Mouse (Mus musculus): Measurements from ENCODE around the gene Stox2. TPM values are rescaled to one million over a fixed set of nuclear protein-coding genes. Genes with fewer than 3 reads are reported as not detected.

The Stox2 gene
- polyA plus RNA-seq, 1 experiment from 2014 or later = 8.1 TPM

GRCm38 (mm10) chr8:47243631-47244030 lies 202.5 kb downstream of the Stox2 start:
- no peaks in the 10 kb centered on the region for H3K27me3 ChIP-seq (replicated peaks)
- H3K4me3 ChIP-seq (replicated peaks) = no peak overlapping the region
- H3K9ac ChIP-seq = no peak overlapping the region
- 62% methylated on average over 12 of the region's 12 CpGs for WGBS
- no peaks in the 10 kb centered on the region for H3K9me3 ChIP-seq
- no peak overlapping the region for H3K27ac ChIP-seq
- H3K4me1 ChIP-seq (replicated peaks) = 0 out of 2 replicates have a peak, but pooled peaks cover 11% of the 10 kb centered on the region
- H3K4me2 ChIP-seq (replicated peaks) = 0 out of 2 replicates have a peak overlapping the region, but pooled peaks have one; percentile 1
- ATAC-seq = no peak
- no peaks in the 10 kb centered on the region for H3K36me3 ChIP-seq

DNA sequence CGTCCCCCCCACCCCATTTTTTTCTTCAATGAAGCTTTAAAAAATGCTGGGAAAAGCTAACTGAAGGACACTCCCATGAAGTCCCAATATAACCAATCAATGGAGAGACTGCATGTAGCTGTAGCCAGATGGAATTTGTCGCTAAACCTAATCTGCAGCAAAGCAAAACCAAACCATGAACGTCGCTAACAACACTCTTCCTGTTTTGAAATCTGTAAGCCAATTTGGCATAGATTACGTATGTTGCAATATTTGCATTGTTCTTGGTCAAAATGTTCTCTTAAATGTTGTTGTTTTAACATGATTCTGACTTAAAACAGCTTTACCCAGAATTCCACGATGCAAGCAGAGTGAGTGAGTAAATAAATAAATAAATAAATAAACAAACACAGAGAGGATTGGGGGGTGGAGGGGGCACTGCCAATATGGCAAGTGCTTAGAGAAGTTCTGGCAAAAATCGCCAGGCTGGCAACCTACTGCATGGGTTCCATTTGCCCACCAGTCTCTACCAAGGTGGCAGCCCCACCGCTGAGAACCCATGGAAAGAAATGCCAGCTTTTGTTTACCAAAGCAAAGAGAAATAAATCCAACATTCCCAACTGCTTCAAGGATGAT lies 203.0 kb downstream of the Stox2 start:
- H3K4me1 ChIP-seq (replicated peaks) = 0 out of 2 replicates have a peak, but pooled peaks cover 11% of the 10 kb centered on the region
- no peaks in the 10 kb centered on the region for H3K36me3 ChIP-seq
- no peak overlapping the region for H3K4me3 ChIP-seq (replicated peaks)
- no peaks in the 10 kb centered on the region for H3K9me3 ChIP-seq
- no peak overlapping the region for H3K9ac ChIP-seq
- no peak overlapping the region for H3K27ac ChIP-seq
- peak overlapping the region; percentile 51 for H3K4me2 ChIP-seq (replicated peaks)
- 29% methylated on average over 8 of the region's 8 CpGs for WGBS
- peak; percentile 75 for ATAC-seq
- H3K27me3 ChIP-seq (replicated peaks) = no peaks in the 10 kb centered on the region

GRCm38 (mm10) chr8:47242207-47243004 lies 203.8 kb downstream of the Stox2 start:
- H3K9ac ChIP-seq = no peak overlapping the region
- H3K4me3 ChIP-seq (replicated peaks) = peak overlapping the region; percentile 14
- no peaks in the 10 kb centered on the region for H3K9me3 ChIP-seq
- H3K4me1 ChIP-seq (replicated peaks) = 0 out of 2 replicates have a peak, but pooled peaks cover 11% of the 10 kb centered on the region
- no peak overlapping the region for H3K27ac ChIP-seq
- ATAC-seq = peak; percentile 95
- H3K4me2 ChIP-seq (replicated peaks) = peak overlapping the region; percentile 51
- H3K36me3 ChIP-seq = no peaks in the 10 kb centered on the region
- no peaks in the 10 kb centered on the region for H3K27me3 ChIP-seq (replicated peaks)
- whole genome bisulfite sequencing = 21% methylated on average over 17 of the region's 17 CpGs

DNA sequence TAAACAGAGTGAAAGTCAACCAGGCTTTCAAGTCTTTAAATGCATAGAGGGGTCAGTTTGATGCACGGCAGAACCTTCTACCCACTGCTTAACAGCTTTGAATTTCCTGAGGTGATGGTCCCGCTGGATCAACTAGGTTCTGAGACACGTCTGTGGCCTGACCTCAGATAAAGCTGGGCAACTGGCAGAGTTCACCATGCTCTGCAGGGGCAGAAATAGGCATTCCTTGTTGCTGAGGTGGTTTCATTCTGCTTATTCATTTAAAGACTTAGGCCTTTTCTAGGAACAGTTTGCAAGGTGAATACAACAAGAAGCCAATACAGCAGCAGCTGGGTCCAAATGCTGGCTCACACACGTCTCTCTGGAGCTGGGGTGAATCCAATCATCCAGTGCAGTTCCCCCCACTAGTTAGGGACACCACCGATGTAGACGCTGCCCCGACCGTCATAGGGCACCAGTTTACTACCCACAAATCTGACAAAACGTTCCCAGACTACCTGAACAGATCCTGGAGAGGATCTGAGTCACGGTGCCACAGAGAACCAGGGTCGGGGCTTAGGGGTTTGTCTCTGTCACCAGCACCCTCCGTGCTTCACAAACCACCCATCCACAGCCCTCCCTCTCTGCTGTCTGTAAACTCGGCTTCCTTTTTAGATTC lies 204.6 kb downstream of the Stox2 start:
- no peak overlapping the region for H3K9ac ChIP-seq

DNA sequence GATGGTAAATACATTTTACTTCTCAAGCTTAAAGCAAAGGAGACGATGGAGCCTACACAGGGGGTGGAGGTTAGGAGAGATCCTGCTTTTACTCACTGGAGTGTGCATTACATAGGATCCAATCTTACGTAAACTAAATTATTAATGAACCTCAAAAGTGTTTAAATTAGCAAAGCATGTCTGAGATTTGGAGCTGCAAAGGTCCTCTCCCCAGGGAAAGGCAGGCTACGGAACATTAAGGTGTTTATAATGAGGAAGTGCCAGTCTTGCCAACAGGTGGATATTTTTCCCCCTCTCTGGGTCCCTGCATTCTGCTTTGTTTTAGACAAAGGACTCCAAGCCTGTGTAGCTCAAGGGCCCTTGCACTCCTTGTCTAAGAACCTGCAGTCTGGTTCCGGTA lies 205.3 kb downstream of the Stox2 start:
- Histone ChIP-seq H3K9ac (no peak overlapping the region), H3K27me3 (replicated peaks) (no peaks in the 10 kb centered on the region), H3K27ac (no peak overlapping the region), H3K4me1 (replicated peaks) (0 out of 2 replicates have a peak, but pooled peaks cover 11% of the 10 kb centered on the region), H3K36me3 (no peaks in the 10 kb centered on the region), H3K4me3 (replicated peaks) (no peak overlapping the region), H3K9me3 (no peaks in the 10 kb centered on the region), H3K4me2 (replicated peaks) (no peak overlapping the region)
- no peak for ATAC-seq
- WGBS = 78% methylated on average over 4 of the region's 4 CpGs

More for the DNA sequence above, 204.6 kb downstream of the Stox2 start:
- Histone ChIP-seq H3K27ac (no peak overlapping the region), H3K36me3 (no peaks in the 10 kb centered on the region), H3K27me3 (replicated peaks) (no peaks in the 10 kb centered on the region), H3K4me3 (replicated peaks) (no peak overlapping the region), H3K4me1 (replicated peaks) (0 out of 2 replicates have a peak, but pooled peaks cover 11% of the 10 kb centered on the region), H3K9me3 (no peaks in the 10 kb centered on the region), H3K4me2 (replicated peaks) (peak overlapping the region; percentile 51; the same call in 1 of the 2 replicates)
- 73% methylated on average over 13 of the region's 13 CpGs for WGBS
- no peak for ATAC-seq

GRCm38 (mm10) chr8:47240266-47240665 lies 205.9 kb downstream of the Stox2 start:
- no peak overlapping the region for H3K4me2 ChIP-seq (replicated peaks)
- H3K27ac ChIP-seq = no peak overlapping the region
- H3K27me3 ChIP-seq (replicated peaks) = no peaks in the 10 kb centered on the region
- WGBS = 56% methylated on average over 7 of the region's 7 CpGs
- H3K36me3 ChIP-seq = no peaks in the 10 kb centered on the region
- 0 out of 2 replicates have a peak, but pooled peaks cover 11% of the 10 kb centered on the region for H3K4me1 ChIP-seq (replicated peaks)
- H3K9ac ChIP-seq = no peak overlapping the region
- H3K4me3 ChIP-seq (replicated peaks) = no peak overlapping the region
- H3K9me3 ChIP-seq = no peaks in the 10 kb centered on the region
- ATAC-seq = no peak

DNA sequence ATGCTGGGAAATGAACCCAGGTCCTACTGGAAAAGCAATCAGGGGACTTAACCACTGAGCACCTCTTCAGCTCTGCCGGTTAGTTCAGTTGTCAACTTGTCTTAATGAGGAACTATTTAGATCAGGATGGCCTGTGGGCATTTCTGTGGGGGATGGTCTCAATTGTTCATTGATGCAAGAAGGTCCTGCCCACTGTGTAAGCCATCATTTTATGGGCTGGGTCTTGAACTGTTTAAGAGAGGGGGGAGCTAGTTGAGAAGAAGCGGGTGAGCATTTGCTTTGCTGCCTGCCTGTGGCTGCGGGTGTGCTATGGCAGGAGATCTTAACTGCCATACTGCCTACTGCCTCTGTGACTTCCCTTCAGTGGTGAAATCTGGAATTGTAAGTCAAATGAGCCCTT lies 214.1 kb downstream of the Stox2 start:
- no peak overlapping the region for H3K27ac ChIP-seq
- H3K9ac ChIP-seq = no peak overlapping the region
- H3K4me3 ChIP-seq (replicated peaks) = no peak overlapping the region
- H3K27me3 ChIP-seq (replicated peaks) = no peaks in the 10 kb centered on the region
- no peaks in the 10 kb centered on the region for H3K4me1 ChIP-seq (replicated peaks)
- no peaks in the 10 kb centered on the region for H3K36me3 ChIP-seq
- H3K9me3 ChIP-seq = no peaks in the 10 kb centered on the region
- 72% methylated on average over 3 of the region's 3 CpGs for WGBS
- H3K4me2 ChIP-seq (replicated peaks) = no peak overlapping the region
- no peak for ATAC-seq

GRCm38 (mm10) chr8:47230057-47230456 lies 216.1 kb downstream of the Stox2 start:
- no peaks in the 10 kb centered on the region for H3K4me1 ChIP-seq (replicated peaks)
- H3K9ac ChIP-seq = no peak overlapping the region
- WGBS = 86% methylated on average over 5 of the region's 5 CpGs
- no peaks in the 10 kb centered on the region for H3K9me3 ChIP-seq
- no peak overlapping the region for H3K4me2 ChIP-seq (replicated peaks)
- ATAC-seq = no peak
- no peak overlapping the region for H3K4me3 ChIP-seq (replicated peaks)
- no peak overlapping the region for H3K27ac ChIP-seq
- H3K27me3 ChIP-seq (replicated peaks) = no peaks in the 10 kb centered on the region
- no peaks in the 10 kb centered on the region for H3K36me3 ChIP-seq

GRCm38 (mm10) chr8:47221851-47222250 lies 224.3 kb downstream of the Stox2 start:
- WGBS = 82% methylated on average over 5 of the region's 5 CpGs

GRCm38 (mm10) chr8:47221191-47221590 lies 225.0 kb downstream of the Stox2 start:
- Histone ChIP-seq H3K36me3 (no peaks in the 10 kb centered on the region), H3K9ac (no peak overlapping the region), H3K4me2 (replicated peaks) (no peak overlapping the region), H3K4me1 (replicated peaks) (0 out of 2 replicates have a peak, but pooled peaks cover 2% of the 10 kb centered on the region), H3K9me3 (no peaks in the 10 kb centered on the region), H3K27ac (no peak overlapping the region), H3K27me3 (replicated peaks) (no peaks in the 10 kb centered on the region), H3K4me3 (replicated peaks) (no peak overlapping the region)
- ATAC-seq = no peak
- 66% methylated on average over 10 of the region's 10 CpGs for WGBS

More at GRCm38 (mm10) chr8:47221851-47222250, 224.3 kb downstream of the Stox2 start:
- Histone ChIP-seq H3K4me3 (replicated peaks) (no peak overlapping the region), H3K4me2 (replicated peaks) (no peak overlapping the region), H3K27me3 (replicated peaks) (no peaks in the 10 kb centered on the region), H3K9ac (no peak overlapping the region), H3K27ac (no peak overlapping the region), H3K36me3 (no peaks in the 10 kb centered on the region), H3K4me1 (replicated peaks) (0 out of 2 replicates have a peak, but pooled peaks cover 2% of the 10 kb centered on the region), H3K9me3 (no peaks in the 10 kb centered on the region)
- no peak for ATAC-seq

- WGBS = 85% methylated on average over 5 of the region's 5 CpGs
- Histone ChIP-seq H3K36me3 (no peaks in the 10 kb centered on the region), H3K4me3 (replicated peaks) (no peak overlapping the region), H3K4me1 (replicated peaks) (0 out of 2 replicates have a peak, but pooled peaks cover 2% of the 10 kb centered on the region), H3K9ac (no peak overlapping the region), H3K27ac (no peak overlapping the region), H3K4me2 (replicated peaks) (no peak overlapping the region), H3K9me3 (no peaks in the 10 kb centered on the region), H3K27me3 (replicated peaks) (no peaks in the 10 kb centered on the region)
- no peak for ATAC-seq
These were observed 225.8 kb downstream of the Stox2 start for GRCm38 (mm10) chr8:47220390-47220789.

DNA sequence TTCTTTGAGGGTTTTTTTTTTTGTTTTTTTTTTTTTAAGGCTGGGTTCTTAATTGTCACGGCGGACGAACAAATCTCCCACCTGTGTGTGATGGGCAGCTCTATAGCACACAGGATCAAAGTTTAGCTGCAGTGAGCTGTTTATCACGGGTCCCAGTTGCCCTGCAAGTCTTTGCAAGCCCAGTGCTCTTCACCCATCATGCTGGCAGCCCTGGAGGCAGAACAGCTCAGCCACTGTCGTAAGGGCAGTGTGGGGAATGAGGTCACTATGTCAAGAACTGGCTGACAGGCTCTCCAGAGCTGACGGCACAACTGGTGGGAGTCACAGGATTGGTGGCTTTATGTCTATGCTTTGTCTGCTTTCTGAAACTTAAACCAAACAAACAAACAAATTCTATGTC lies 227.6 kb downstream of the Stox2 start:
- no peak for ATAC-seq

More for the DNA sequence above, 227.6 kb downstream of the Stox2 start:
- WGBS = 52% methylated on average over 6 of the region's 6 CpGs
- H3K27ac ChIP-seq = no peak overlapping the region
- H3K4me1 ChIP-seq (replicated peaks) = 0 out of 2 replicates have a peak, but pooled peaks cover 2% of the 10 kb centered on the region
- H3K4me3 ChIP-seq (replicated peaks) = no peak overlapping the region
- no peaks in the 10 kb centered on the region for H3K9me3 ChIP-seq
- no peak overlapping the region for H3K4me2 ChIP-seq (replicated peaks)
- no peaks in the 10 kb centered on the region for H3K36me3 ChIP-seq
- no peak overlapping the region for H3K9ac ChIP-seq
- no peaks in the 10 kb centered on the region for H3K27me3 ChIP-seq (replicated peaks)

Measured in intestine, embryonic 15.5 days (tissue).